Mouse (Mus musculus) midbrain, embryonic 15.5 days (tissue): ENCODE results near the gene Rpl3. TPM values are rescaled to one million over a fixed set of nuclear protein-coding genes. Genes with fewer than 3 reads are reported as not detected.
A peak's percentile ranks its signal among the peaks of the same experiment; 100 is the strongest.

Source experiments
- ATAC-seq: fragments of 200-750 bp; cut with Nextera tagmentation; replicated peaks from 2 replicates; pipeline ENCODE4 v1.8.0; 2017; ENCODE audit warnings: moderate TSS enrichment
- H3K27ac ChIP-seq: fragments of 300-500 bp; sonication (generic); 2 replicates; pipeline ENCODE4 v1.5.1; 2015; ENCODE audit warnings: mild to moderate bottlenecking, inconsistent platforms
- H3K27me3 ChIP-seq: fragments of 300-500 bp; sonication (generic); replicated peaks from 2 replicates; pipeline ENCODE4 v1.6.1; 2015; ENCODE audit warnings: inconsistent platforms
- H3K36me3 ChIP-seq: fragments of 300-500 bp; sonication (generic); replicated peaks from 2 replicates; pipeline ENCODE4 v1.6.1; 2015; ENCODE audit warnings: inconsistent platforms
- H3K4me1 ChIP-seq: fragments of 300-500 bp; sonication (generic); 2 replicates; pipeline ENCODE4 v1.6.1; 2015; ENCODE audit warnings: inconsistent platforms
- H3K4me2 ChIP-seq: fragments of 300-500 bp; sonication (generic); 2 replicates; pipeline ENCODE4 v1.6.1; 2015; ENCODE audit warnings: inconsistent platforms, mild to moderate bottlenecking, moderate library complexity
- H3K4me3 ChIP-seq: fragments of 300-500 bp; sonication (generic); 2 replicates; pipeline ENCODE4 v1.5.1; 2015; ENCODE audit warnings: mild to moderate bottlenecking, inconsistent platforms
- H3K9ac ChIP-seq: fragments of 300-500 bp; sonication (generic); 2 replicates; pipeline ENCODE4 v1.6.1; 2015; ENCODE audit warnings: mild to moderate bottlenecking, inconsistent platforms
- H3K9me3 ChIP-seq: fragments of 300-500 bp; sonication (generic); 2 replicates; pipeline ENCODE4 v1.6.1; 2016; ENCODE audit warnings: inconsistent platforms
- WGBS: fragments of 180-500 bp; shearing (Covaris S2); methylation state at CpG from one replicate; pipeline ENCODE4 v1.1.7; 2015; ENCODE audit warnings: mixed read lengths; 5-methylcytosine and 5-hydroxymethylcytosine counted together
- polyA plus RNA-seq: library from polyadenylated mRNA; unstranded; fragments of >200 nt; fragmentation: Nextera tagmentation; extraction: Ambion mirVana; gene quantifications from 2 replicates; pipeline ENCODE4 v1.2.1, GENCODE M21; 2015

The Rpl3 gene
- polyA plus RNA-seq, 1 experiment from 2014 or later: 525 TPM

- ATAC-seq: no peak
- Histone ChIP-seq H3K4me3 (no peak overlapping the region), H3K27me3 (no peaks in the 10 kb centered on the region), H3K4me2 (no peak overlapping the region), H3K9ac (no peak overlapping the region), H3K9me3 (no peaks in the 10 kb centered on the region), H3K36me3 (peaks cover 9% of the 10 kb centered on the region), H3K27ac (no peak overlapping the region), H3K4me1 (peaks cover 7% of the 10 kb centered on the region)
- 91% methylated on average over 3 of the region's 3 CpGs for WGBS
These were observed 15.9 kb upstream of the Rpl3 start for GRCm38 (mm10) chr15:80107575-80107974.

GRCm38 (mm10) chr15:80107143-80107542, 15.5 kb upstream of the Rpl3 start:
- Histone ChIP-seq H3K9ac (no peak overlapping the region), H3K9me3 (no peaks in the 10 kb centered on the region), H3K4me1 (peaks cover 7% of the 10 kb centered on the region), H3K36me3 (peaks cover 5% of the 10 kb centered on the region; the same call in 1 of the 2 replicates), H3K27me3 (no peaks in the 10 kb centered on the region), H3K4me2 (no peak overlapping the region), H3K27ac (no peak overlapping the region), H3K4me3 (no peak overlapping the region)
- no peak for ATAC-seq
- 96% methylated on average over 8 of the region's 8 CpGs for WGBS

DNA sequence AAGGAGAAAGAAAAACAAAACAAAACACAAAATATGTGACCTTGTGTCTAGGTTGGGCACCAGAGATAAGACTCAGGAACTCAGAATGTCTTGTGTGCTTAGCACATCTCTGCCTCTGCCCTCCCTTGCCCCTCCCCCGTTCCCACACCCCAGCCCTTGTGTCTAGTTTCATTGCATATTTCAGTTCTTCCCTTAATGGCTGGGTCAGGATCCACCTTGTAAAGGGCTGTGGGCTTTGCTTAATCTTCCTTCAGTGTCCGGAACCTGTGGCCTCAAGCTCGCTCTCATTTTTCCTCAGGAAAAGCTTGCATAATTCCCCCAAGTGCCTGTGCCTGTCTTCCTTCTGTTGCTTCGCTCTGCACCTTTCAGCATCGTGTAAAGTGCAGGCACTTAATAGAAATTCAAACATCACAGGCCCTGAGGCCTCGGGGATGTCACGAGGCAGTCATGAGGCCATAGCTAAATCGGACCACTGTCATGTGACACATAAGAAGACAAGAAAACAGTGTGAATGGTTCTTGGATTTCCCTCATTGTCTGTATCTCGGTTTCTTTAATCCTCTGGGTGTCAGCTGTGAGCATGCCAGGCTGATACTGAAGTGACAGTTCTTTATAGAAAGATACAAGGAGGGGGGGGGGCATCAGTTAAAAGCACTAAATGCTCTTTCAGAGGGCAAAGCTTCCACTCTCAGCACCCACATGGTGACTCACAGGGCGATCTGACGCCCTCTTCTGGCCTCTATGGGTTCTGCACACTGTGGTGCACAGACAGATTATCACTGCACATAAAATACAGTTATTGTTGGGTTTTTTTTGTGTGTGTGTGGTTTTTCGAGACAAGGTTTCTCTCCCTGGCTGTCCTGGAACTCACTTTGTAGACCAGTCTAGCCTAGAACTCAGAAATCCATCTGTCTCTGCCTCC, 14.1 kb upstream of the Rpl3 start:
- no peaks in the 10 kb centered on the region for H3K36me3 ChIP-seq
- WGBS: 55% methylated on average over 12 of the region's 12 CpGs
- no peak overlapping the region for H3K9ac ChIP-seq
- H3K4me1 ChIP-seq: peaks cover 7% of the 10 kb centered on the region
- H3K27ac ChIP-seq: peak overlapping the region; percentile 55
- H3K4me2 ChIP-seq: no peak overlapping the region
- ATAC-seq: no peak
- H3K9me3 ChIP-seq: no peaks in the 10 kb centered on the region
- no peaks in the 10 kb centered on the region for H3K27me3 ChIP-seq
- no peak overlapping the region for H3K4me3 ChIP-seq

DNA sequence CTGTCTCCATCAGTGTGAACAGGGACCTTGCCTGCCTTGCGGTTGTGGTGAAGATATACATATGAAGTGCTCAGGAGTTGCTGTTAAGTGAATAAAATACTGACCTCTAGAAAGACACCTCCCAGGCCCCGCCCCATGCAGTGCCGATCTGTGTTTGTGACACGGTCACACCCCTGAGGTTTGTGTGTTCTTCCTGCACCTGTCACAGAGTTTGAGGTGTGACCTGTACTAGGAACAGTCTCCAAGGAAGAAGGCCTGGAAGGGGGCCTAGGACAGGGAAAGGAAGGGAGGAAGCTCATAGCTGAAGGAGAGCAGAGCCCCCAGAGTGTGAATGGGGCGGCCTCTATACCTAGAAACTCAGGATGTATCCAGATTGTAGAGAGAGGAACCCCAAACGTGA, 10.8 kb upstream of the Rpl3 start:
- H3K4me1 ChIP-seq: peaks cover 25% of the 10 kb centered on the region
- H3K4me3 ChIP-seq: no peak overlapping the region
- 89% methylated on average over 6 of the region's 6 CpGs for WGBS
- no peaks in the 10 kb centered on the region for H3K27me3 ChIP-seq
- H3K36me3 ChIP-seq: no peaks in the 10 kb centered on the region
- H3K9ac ChIP-seq: no peak overlapping the region
- no peaks in the 10 kb centered on the region for H3K9me3 ChIP-seq
- no peak for ATAC-seq
- H3K27ac ChIP-seq: no peak overlapping the region
- H3K4me2 ChIP-seq: no peak overlapping the region

DNA sequence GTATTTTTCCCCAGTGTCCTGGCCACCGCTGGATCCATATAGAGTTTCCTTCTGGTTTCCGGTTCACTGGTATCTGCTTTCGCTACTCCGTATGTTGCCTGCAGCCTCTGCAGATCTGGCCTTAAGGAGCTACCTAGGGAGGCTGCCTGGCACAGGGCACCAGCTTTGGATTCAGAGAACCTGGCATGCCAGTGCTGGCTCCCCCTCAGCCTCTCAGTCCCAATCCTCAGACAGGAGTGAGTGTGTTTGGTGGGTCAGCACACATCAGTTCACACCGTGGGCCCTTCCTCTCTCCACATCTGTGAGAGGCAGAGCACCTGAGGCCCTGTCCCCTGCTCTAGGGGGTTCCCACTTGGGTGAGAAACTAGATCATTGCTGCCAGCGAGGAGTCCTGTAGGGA, 9.8 kb upstream of the Rpl3 start:
- no peaks in the 10 kb centered on the region for H3K27me3 ChIP-seq
- H3K27ac ChIP-seq: no peak overlapping the region
- no peaks in the 10 kb centered on the region for H3K9me3 ChIP-seq
- WGBS: 82% methylated on average over 6 of the region's 6 CpGs
- no peak overlapping the region for H3K4me2 ChIP-seq
- no peaks in the 10 kb centered on the region for H3K36me3 ChIP-seq
- no peak for ATAC-seq
- H3K9ac ChIP-seq: no peak overlapping the region
- no peak overlapping the region for H3K4me3 ChIP-seq
- peaks cover 34% of the 10 kb centered on the region for H3K4me1 ChIP-seq

DNA sequence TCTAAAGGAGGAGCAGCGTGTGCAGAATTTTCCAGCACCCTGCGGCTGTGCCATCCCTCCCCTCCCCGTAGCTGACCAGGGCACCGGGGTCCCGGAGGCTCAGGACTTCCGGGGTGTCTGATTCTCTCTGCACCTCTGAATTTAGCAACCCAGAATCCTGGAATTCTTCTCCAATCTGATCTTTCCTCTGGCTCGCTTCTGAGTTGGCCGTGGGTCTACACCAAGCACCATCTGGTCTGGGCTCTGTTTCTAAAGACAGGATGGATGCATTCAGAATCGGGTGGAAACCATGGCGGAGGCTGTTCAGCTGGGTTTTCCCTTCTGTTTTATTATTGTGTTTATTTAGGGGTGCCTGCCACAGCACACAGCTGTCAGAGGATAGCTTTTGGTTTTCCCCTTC, 9.2 kb upstream of the Rpl3 start:
- peaks cover 38% of the 10 kb centered on the region for H3K4me1 ChIP-seq
- WGBS: 90% methylated on average over 10 of the region's 10 CpGs
- H3K4me2 ChIP-seq: no peak overlapping the region
- no peaks in the 10 kb centered on the region for H3K9me3 ChIP-seq
- no peak overlapping the region for H3K9ac ChIP-seq
- H3K4me3 ChIP-seq: no peak overlapping the region
- H3K27ac ChIP-seq: no peak overlapping the region
- no peaks in the 10 kb centered on the region for H3K27me3 ChIP-seq
- no peaks in the 10 kb centered on the region for H3K36me3 ChIP-seq
- ATAC-seq: no peak

DNA sequence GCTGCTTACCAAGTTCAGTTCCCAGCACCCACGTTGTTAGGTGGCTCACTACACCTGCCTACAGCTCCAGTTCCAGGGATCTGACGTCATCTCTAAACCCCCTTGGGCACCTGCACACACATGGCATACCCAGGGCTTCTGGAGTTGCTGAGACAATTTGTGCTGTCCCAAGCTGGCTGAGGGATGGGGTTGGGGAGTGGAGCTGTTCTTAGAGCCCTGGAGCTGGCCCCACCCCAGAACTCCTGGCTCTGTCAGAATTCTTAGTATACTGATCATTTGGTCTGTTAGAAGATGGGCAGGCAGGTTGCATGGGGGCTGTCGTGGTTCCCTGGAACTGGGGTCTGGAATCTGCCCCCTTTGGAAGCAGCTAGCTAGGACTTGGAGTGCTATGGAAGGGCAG, 8.5 kb upstream of the Rpl3 start:
- Histone ChIP-seq H3K36me3 (no peaks in the 10 kb centered on the region), H3K4me2 (no peak overlapping the region), H3K9me3 (no peaks in the 10 kb centered on the region), H3K27ac (no peak overlapping the region), H3K9ac (no peak overlapping the region), H3K27me3 (no peaks in the 10 kb centered on the region), H3K4me1 (peaks cover 32% of the 10 kb centered on the region), H3K4me3 (no peak overlapping the region)
- 87% methylated on average over 3 of the region's 3 CpGs for WGBS
- no peak for ATAC-seq

DNA sequence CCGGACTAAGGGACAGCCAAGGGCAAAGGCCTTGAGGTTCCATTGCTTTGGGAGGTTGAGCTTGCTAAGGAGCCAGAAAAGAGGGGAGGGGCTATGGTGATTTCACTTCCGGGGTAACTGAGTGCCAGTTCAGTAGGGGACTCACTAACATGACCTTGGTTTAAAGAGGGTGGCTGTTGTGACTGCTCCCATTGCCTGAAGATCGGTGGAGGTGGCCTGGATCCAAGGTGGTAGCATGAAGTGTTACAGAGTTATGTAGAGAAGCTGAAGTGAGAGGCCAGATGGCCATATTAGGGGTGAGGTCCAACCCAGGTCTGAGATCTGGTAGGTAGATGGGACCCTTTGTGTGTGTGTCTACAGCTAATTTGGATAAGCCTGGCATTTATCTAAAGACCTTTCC, 7.8 kb upstream of the Rpl3 start:
- Histone ChIP-seq H3K27ac (no peak overlapping the region), H3K27me3 (no peaks in the 10 kb centered on the region), H3K4me3 (no peak overlapping the region), H3K9me3 (no peaks in the 10 kb centered on the region), H3K9ac (no peak overlapping the region), H3K36me3 (no peaks in the 10 kb centered on the region), H3K4me2 (no peak overlapping the region), H3K4me1 (peaks cover 31% of the 10 kb centered on the region)
- no peak for ATAC-seq
- WGBS: 77% methylated on average over 3 of the region's 3 CpGs

DNA sequence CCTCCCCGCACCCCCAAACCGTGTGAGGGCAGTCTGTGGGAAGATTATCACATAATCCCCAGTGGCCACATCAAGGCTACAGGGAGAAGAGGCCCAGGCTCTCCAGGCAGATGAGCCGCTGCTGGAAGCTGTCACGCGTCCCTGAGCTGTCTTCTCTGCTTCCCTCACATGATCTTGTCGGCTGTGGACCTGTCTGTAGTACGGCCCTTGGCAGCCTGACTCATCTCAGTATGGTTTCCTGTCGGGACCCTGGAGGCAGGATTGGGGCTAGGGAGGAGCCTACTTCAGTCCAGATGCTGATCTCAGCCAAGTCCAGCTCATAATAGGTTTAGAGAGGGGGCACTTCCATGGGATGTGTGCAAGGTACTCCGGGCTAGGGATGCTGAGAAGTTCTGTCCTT, 7.1 kb upstream of the Rpl3 start:
- Histone ChIP-seq H3K4me3 (no peak overlapping the region), H3K27ac (no peak overlapping the region), H3K36me3 (no peaks in the 10 kb centered on the region), H3K9ac (no peak overlapping the region), H3K4me2 (no peak overlapping the region), H3K27me3 (no peaks in the 10 kb centered on the region), H3K9me3 (no peaks in the 10 kb centered on the region), H3K4me1 (peaks cover 31% of the 10 kb centered on the region)
- no peak for ATAC-seq
- 32% methylated on average over 9 of the region's 9 CpGs for WGBS

DNA sequence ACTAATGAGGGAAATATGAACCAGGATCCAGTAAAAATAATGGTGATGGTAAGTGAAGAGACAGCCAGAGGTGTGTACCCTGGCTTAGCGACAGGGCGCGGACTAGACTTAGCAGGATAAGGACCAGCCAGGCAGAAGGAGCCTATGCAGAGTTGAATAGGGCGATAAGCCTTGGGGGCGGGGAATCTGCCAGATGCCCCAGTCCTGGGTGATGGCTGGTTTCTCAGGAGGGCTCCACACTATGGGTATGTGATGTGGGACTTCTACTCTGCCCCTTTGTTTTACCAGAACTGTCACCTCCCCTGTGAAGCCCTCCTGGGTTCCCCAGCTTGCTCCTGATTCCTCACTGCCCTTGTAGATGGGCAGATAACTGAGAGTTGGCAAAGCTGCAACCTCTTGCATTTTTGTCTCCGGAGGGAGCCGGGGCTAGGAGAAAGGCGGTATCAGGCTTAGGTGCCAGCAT, 6.4 kb upstream of the Rpl3 start:
- Histone ChIP-seq H3K4me3 (no peak overlapping the region), H3K4me2 (no peak overlapping the region), H3K4me1 (peaks cover 37% of the 10 kb centered on the region), H3K36me3 (no peaks in the 10 kb centered on the region), H3K27ac (0 out of 2 replicates have a peak overlapping the region, but pooled peaks have one; percentile 39), H3K9ac (no peak overlapping the region), H3K27me3 (no peaks in the 10 kb centered on the region), H3K9me3 (no peaks in the 10 kb centered on the region)
- peak; percentile 40; the same call in 1 of the 2 replicates for ATAC-seq
- 24% methylated on average over 8 of the region's 8 CpGs for WGBS

- Histone ChIP-seq H3K36me3 (no peaks in the 10 kb centered on the region), H3K27ac (peak overlapping the region; percentile 39; the same call in 1 of the 2 replicates), H3K27me3 (no peaks in the 10 kb centered on the region), H3K9ac (no peak overlapping the region), H3K4me1 (peaks cover 46% of the 10 kb centered on the region), H3K4me2 (peak overlapping the region; percentile 20; the same call in 1 of the 2 replicates), H3K4me3 (no peak overlapping the region), H3K9me3 (no peaks in the 10 kb centered on the region)
- 28% methylated on average over 19 of the region's 20 CpGs for WGBS
- peak; percentile 61 for ATAC-seq
These were observed 5.5 kb upstream of the Rpl3 start for GRCm38 (mm10) chr15:80096946-80097881.

GRCm38 (mm10) chr15:80096406-80096805, 4.7 kb upstream of the Rpl3 start:
- no peaks in the 10 kb centered on the region for H3K9me3 ChIP-seq
- peaks cover 52% of the 10 kb centered on the region for H3K4me1 ChIP-seq
- no peak overlapping the region for H3K9ac ChIP-seq
- no peak overlapping the region for H3K4me3 ChIP-seq
- 56% methylated on average over 10 of the region's 10 CpGs for WGBS
- H3K36me3 ChIP-seq: no peaks in the 10 kb centered on the region
- ATAC-seq: no peak
- H3K27me3 ChIP-seq: no peaks in the 10 kb centered on the region
- no peak overlapping the region for H3K27ac ChIP-seq
- no peak overlapping the region for H3K4me2 ChIP-seq
